Mouse (Mus musculus): ENCODE results near the gene Runx3.
"Not testable (repeated sequence)": the region's sequence is repeated elsewhere in the genome, so short reads cannot be mapped to it uniquely, and the experiment has no call there.

Runx3 gene

DNA sequence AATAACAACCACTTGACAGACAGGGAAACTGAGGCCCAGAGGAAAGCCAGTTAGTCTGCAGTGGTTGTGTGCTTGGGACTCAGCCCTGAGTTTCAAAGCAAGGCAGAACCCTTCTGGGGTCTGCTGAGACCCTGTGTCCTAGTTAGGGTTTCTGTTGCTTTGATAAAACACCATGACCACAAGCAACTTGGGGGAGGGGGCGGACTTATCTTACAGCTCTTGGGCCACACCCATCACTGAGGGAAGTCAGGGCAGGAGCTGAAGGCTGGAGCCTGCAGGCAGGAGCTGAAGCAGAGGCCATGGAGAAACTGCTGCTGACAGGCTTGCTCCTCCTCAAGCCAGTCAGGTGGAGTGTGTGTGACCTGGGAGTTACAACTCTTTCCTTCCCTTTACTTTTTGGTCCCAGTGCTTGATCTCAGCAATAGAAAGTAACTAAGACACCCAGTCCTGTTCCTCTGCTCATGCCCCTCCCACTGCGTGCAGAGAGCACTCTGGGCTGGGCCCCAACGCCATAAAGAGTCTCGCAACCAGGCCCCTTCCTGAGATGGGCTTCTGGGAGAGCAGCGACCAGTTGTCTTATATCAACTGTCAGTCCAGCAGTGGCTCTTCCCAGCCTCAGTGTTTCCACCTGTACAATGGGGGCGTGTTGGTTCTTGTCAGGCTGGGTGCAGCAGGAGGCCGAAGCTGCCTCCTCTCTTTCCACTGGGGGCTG is 47.5 kb downstream of the Runx3 start:
- in situ Hi-C loops (cut with MboI, MseI) = no loop called here

DNA sequence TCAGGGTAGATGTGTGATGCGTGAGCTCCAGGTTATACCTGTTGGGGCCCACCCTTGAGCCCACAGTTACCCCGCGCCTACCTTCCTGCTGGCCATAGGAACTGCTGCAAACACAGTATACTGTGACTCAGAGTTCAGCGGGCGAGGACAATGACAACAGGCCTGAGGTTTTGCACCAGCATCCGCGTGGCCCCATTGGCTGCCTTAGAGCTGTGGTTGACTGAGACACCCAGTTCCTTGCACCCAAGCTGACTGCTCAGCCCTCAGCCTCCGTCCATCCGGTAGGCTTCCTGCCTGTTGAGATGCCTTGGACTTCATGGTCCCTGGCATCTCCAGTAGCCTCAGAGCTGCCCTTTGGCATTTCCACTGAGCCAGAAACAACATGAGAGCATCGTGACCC is 48.6 kb downstream of the Runx3 start:
- in situ Hi-C loops (cut with MboI, MseI) = no loop called here

- in situ Hi-C loops (cut with MboI, MseI) = no loop called here
These were observed 49.0 kb downstream of the Runx3 start for GRCm38 (mm10) chr4:135169501-135169900.

DNA sequence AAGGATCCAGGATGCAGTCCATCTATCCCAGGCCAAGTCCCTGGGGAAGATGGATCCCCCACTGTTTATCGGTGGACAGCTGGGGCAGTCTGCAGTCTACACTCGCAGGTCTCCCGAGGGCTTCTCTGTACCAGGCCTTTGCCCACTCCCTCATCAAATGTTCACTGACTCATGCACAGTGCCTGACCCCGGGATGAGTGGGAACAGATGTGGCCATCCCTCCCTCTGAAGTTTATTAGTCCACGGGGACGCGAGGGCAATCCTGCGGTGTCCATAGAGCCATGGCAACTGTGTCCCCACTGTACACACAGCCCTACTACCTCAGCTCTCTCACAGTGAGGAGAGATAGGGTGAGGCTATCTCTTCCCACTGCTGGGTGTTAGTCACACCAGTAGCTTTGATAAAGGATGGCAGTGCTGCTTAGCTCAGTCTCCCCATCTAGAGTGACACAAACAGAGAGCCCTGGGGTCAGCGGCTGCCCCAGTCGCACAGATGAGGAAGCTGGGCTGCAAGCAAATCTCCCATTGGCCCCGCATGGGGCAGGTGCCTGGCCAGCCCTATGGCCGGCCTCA is 50.9 kb downstream of the Runx3 start:
- in situ Hi-C loops (cut with MboI, MseI) = no loop called here

GRCm38 (mm10) chr4:135175406-135176120 is 55.1 kb downstream of the Runx3 start:
- in situ Hi-C loops (cut with MboI, MseI) = no loop called here

DNA sequence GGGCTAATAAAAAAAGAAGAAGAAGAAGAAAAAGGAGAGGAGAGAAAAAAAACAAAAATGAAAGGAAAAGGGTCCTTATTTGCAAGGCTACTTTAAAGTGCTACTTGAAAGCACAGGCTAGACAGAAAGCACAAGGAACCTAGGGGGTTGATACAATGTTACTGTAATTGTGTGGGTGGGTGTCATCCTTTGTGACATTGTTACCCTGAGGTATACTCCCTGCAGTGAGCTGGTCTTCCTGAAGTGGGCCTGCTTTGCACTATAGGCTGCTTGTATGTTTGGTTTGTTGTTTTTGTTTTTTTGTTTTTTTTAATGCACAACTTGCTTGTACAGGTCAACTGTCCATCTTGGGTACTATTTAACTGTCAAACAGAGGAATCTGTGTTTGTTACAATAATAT is 57.1 kb downstream of the Runx3 start:
- in situ Hi-C loops (cut with MboI, MseI) = no loop called here

DNA sequence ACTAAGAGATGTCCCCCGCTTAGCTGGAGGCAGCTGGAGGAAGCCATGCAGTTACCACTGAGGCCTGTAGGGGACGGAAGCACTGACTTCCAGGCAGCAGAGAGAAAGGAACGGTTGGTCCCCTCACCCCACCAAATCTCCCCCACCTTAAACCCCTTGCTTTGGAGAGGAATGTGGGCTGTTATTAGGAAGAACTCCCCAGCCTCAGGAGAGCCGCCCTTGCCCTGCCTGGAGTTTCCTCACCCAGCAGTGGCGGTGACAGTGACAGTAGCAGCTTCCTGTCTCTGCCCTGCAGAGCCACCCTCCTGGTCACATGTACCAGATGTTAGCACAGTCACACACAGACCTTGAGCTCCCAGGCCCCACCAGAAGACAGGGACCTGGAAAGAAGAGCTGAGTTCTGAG is 58.6 kb downstream of the Runx3 start:
- in situ Hi-C loops (cut with MboI, MseI) = no loop called here

- in situ Hi-C loops (cut with MboI, MseI) = no loop called here
These were observed 61.4 kb downstream of the Runx3 start for GRCm38 (mm10) chr4:135181819-135182218.

- in situ Hi-C loops (cut with MboI, MseI) = not testable (repeated sequence)
These were observed 63.8 kb downstream of the Runx3 start for GRCm38 (mm10) chr4:135184277-135184676.

- in situ Hi-C loops (cut with MboI, MseI) = no loop called here
These were observed 69.1 kb downstream of the Runx3 start for GRCm38 (mm10) chr4:135189452-135190008.

DNA sequence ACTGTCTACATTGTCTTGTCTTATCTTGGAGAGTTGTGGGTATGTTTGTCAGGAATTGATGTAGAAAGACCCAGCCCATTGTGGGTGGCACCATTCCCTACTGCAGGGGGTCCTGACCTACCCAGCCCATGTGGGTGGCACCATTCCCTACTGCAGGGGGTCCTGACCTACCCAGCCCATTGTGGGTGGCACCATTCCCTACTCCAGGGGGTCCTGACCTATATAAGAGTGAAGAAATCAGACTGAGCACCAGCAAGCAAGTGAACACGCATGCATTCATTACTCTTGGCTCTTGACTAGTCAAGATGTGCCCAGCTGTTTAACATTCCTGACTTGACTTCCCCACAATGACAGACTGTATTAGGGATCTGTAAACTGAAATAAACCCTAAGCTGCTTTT is 69.9 kb downstream of the Runx3 start:
- in situ Hi-C loops (cut with MboI, MseI) = no loop called here

DNA sequence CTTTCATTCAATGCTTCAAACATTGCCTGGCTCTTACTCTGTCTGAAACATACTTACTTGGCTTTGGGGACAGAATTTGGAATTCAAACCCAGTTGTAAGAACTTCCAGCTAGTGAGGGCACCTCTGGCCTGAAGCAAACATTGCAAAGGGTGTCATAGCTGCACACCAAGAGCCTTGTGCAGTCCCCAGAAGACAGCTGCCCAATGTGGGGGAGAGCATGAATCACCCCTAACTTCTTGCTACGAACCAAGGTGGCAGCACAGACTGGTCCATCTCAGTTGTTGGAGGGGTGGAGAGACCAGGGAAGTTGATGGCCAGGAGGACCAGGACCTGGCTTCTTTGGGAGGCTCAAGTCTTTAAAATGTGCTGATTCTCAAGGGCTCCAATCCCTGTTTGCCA is 70.7 kb downstream of the Runx3 start:
- in situ Hi-C loops (cut with MboI, MseI) = no loop called here

GRCm38 (mm10) chr4:135191604-135192003 is 71.2 kb downstream of the Runx3 start:
- in situ Hi-C loops (cut with MboI, MseI) = no loop called here

GRCm38 (mm10) chr4:135192841-135193240 is 72.4 kb downstream of the Runx3 start:
- in situ Hi-C loops (cut with MboI, MseI) = no loop called here

DNA sequence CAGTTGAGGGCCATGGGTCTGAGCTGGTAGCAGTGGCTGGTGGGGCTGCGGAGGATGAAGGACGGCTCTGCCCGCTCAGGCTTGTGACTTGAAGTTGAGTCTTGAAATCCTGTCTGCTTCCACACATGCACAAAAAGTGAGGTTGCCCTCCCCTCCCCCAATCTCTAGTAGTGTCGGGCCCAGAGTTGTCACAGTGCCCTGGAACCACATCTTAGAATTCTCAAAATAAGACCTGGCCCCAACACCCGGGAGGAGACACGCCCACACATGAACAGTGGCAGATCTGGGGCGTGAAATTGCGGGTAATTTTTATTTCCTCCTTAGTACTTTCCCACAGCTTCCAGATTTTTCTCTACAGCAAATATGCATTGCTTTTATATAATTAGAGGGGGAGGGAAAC is 77.4 kb downstream of the Runx3 start:
- in situ Hi-C loops (cut with MboI, MseI) = no loop called here

GRCm38 (mm10) chr4:135201771-135202170 is 81.3 kb downstream of the Runx3 start:
- in situ Hi-C loops (cut with MboI, MseI) = loop anchor here (10.0 kb wide), 1 partner anchor 47 kb away; no protein-coding TSS in a partner anchor

DNA sequence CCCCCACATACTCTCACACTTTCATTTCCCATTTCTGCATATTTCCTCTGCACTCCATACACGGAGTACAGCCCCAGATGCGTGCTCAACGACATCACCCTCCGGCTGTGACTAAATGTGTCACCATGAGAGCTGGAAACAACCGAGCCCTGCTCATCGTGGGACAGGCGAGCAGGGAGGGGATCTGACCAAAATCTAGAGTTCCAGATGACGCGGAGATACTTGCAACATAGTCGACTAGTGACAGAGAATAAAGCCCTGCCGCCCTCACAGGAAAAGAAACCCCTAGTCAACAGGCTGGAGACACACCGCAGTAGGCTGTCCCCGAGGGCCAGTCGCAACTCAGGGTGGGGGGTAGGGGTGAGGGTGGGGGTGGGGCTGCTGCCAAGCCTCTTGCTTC is 82.8 kb downstream of the Runx3 start:
- in situ Hi-C loops (cut with MboI, MseI) = loop anchor here (10.0 kb wide), 1 partner anchor 48 kb away; no protein-coding TSS in a partner anchor

DNA sequence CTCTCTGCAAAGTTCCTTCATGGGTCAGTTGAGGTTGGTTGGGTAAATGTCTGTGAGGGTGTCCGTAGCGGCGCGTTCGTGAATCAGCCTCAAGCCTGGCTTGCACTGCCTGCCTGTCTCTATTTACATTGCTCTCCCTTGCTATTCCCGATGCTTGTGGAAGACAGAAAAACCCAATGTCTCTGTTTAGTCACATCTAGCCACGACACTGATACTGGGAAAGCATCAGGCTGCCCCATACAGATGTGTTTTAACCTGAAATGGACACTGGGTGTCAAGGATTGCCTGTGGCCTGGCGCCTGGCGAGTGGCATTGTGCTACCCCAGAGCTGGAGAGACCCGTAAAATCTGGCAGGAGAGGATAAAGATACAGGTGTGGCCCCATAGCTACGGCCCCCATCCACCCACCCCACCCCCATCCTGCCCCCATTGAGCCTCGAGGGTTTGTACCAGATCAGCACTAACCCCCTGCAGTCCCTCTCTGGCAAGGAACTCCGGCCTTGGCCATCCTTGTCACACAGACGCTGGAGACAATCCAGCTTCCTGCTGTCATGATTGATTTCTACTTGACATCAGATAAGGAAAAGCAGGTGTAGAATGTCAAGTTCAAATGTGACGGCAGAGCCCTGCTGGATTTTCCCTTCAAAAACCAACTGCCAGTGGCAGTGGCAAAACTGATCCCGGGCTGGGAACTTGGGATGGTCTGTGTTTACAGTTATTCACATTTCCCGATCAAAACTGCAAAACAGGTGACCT is 83.5 kb downstream of the Runx3 start:
- in situ Hi-C loops (cut with MboI, MseI) = loop anchor here (10.0 kb wide), 1 partner anchor 49 kb away; no protein-coding TSS in a partner anchor

DNA sequence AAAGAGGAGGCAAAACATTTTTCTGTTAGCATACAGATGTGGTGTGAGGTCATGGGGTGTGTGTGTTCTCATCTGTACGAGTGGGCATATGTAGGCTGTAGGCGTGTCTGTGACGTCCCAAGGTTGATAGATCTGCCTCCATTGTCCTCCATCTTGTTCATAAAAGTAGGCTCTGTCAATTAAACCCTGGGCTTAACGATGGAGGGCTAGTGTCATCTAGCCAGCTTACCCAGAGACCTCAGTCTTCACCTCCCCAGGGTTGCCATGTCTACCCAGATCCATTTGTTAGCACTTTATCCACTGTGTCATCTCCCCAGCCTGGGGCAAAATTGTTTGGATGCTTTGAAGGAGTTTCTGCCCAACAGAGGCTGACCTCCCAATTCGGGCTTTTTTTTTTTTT is 84.2 kb downstream of the Runx3 start:
- in situ Hi-C loops (cut with MboI, MseI) = loop anchor here (5.0 to 10.0 kb wide), 4 partner anchors 50 to 257 kb away; no protein-coding TSS in a partner anchor

DNA sequence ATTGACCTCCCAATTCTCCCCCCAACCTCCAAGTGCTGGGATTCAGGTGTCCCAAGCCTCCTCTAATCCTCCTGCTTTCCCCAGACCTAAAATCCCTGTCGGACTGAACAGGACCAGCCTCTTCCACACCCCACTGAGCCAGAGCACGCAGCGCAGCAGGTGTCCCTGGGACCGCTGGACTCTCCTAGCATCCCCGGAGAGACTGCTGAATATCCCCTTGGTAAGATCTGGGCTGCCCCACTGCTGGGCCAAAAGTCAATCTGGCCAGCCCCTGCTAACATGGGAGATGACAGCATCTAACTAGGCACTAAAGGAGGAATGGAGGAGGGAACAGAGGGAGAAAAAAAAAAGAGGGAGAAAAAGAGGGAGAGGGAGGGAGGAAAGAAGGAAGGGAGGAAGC is 84.8 kb downstream of the Runx3 start:
- in situ Hi-C loops (cut with MboI, MseI) = loop anchor here (5.0 to 10.0 kb wide), 4 partner anchors 50 to 258 kb away; no protein-coding TSS in a partner anchor

All from T-helper 1 cell (primary cell).